Mouse (Mus musculus) activated CD4-positive, CD25-positive, alpha-beta regulatory T cell (primary cell): ENCODE measurements around the gene Hfe. TPM values are rescaled to one million over a fixed set of nuclear protein-coding genes. Genes with fewer than 3 reads are reported as not detected.

Experiments used
- polyA plus RNA-seq, 2 experiments: library from polyadenylated mRNA; unstranded; fragments of 100-300 nt; shearing (Covaris generic); gene quantifications; one replicate each; pipeline ENCODE4 v1.2.1; 2017

Hfe gene
- 1 to 10 TPM; 1.3 to 2.6 TPM for polyA plus RNA-seq

GRCm38 (mm10) chr13:23710374-23711089 is at the start of gene Hfe:
Hfe (minus strand) TSS chr13:23710854.

GRCm38 (mm10) chr13:23756790-23757189 is 46.1 kb upstream of the Hfe start, which contains the start of gene Hist1h4b:
Hist1h4b (plus strand) TSS chr13:23757013.

GRCm38 (mm10) chr13:23752067-23752741 is 41.5 kb upstream of the Hfe start, which contains the start of gene Hist1h3b:
Hist1h3b (plus strand) TSS chr13:23752267.

GRCm38 (mm10) chr13:23750839-23751477 is 40.3 kb upstream of the Hfe start, which contains the start of gene Hist1h2ab:
Hist1h2ab (plus strand) TSS chr13:23751126.

GRCm38 (mm10) chr13:23746201-23747080 is 35.8 kb upstream of the Hfe start, which contains the start of gene Hist1h2bb:
Hist1h2bb (plus strand) TSS chr13:23746734.

GRCm38 (mm10) chr13:23745381-23746161 is 34.9 kb upstream of the Hfe start, which contains the start of gene Hist1h3c:
Hist1h3c (minus strand) TSS chr13:23745602.

GRCm38 (mm10) chr13:23738677-23739068 is 28.0 kb upstream of the Hfe start, which contains the start of gene Hist1h1c:
Hist1h1c (plus strand) TSS chr13:23738808.

GRCm38 (mm10) chr13:23698300-23698693 is 12.4 kb downstream of the Hfe start, which contains the start of gene Hist1h4c:
Hist1h4c (minus strand) TSS chr13:23698454.

GRCm38 (mm10) chr13:23695514-23695913 is 15.1 kb downstream of the Hfe start, which contains the start of gene Hist1h1t:
Hist1h1t (plus strand) TSS chr13:23695814.

GRCm38 (mm10) chr13:23683755-23684281 is 26.8 kb downstream of the Hfe start, which contains the start of the genes Hist1h2ac and Hist1h2bc:
Hist1h2ac (minus strand) TSS chr13:23683948.
Hist1h2bc (plus strand) TSS chr13:23684199.

Other genes starting within 250 kb of the Hfe start
- gene Btn1a1, start 245.0 kb downstream of the Hfe start, polyA plus RNA-seq = not detected
- gene Btn2a2, start 222.0 kb downstream of the Hfe start, polyA plus RNA-seq = under 1 TPM in 1 of 2 experiments, not detected in 1; 0.12 TPM
- 1 to 10 TPM; 1.3 to 4.8 TPM for gene Hist1h4h, start 179.8 kb downstream of the Hfe start, polyA plus RNA-seq
- gene Hist1h2af, start 176.9 kb downstream of the Hfe start, polyA plus RNA-seq = not detected
- gene Hist1h3g, start 175.4 kb downstream of the Hfe start, polyA plus RNA-seq = not detected
- gene Hist1h2bh, start 167.5 kb downstream of the Hfe start, polyA plus RNA-seq = under 1 TPM; 0.27 to 0.59 TPM
- under 1 TPM; 0.41 to 0.84 TPM for gene Hist1h3f, start 166.8 kb downstream of the Hfe start, polyA plus RNA-seq
- gene Hist1h4f, start 159.2 kb downstream of the Hfe start, polyA plus RNA-seq = 1 to 10 TPM in 1 of 2 experiments, not detected in 1; 2.0 TPM
- under 1 TPM; 0.64 to 0.98 TPM for gene Hist1h1d, start 157.6 kb downstream of the Hfe start, polyA plus RNA-seq
- 1 to 10 TPM; 1.4 to 5.5 TPM for gene Hist1h3e, start 148.5 kb downstream of the Hfe start, polyA plus RNA-seq
- 10 to 100 TPM in 1 of 2 experiments, 1 to 10 TPM in 1; 7.7 to 16.3 TPM for gene Hist1h2ae, start 139.6 kb downstream of the Hfe start, polyA plus RNA-seq
- 1 to 10 TPM; 2.7 to 5.0 TPM for gene Hist1h2bg, start 139.5 kb downstream of the Hfe start, polyA plus RNA-seq
- not detected for gene Hist1h2bf, start 136.7 kb downstream of the Hfe start, polyA plus RNA-seq
- gene Hist1h2ad, start 136.5 kb downstream of the Hfe start, polyA plus RNA-seq = under 1 TPM in 1 of 2 experiments, not detected in 1; 0.38 TPM
- gene Hist1h3d, start 135.1 kb downstream of the Hfe start, polyA plus RNA-seq = under 1 TPM in 1 of 2 experiments, not detected in 1; 0.44 TPM
- 10 to 100 TPM; 23.0 to 41.6 TPM for gene Hist1h4d, start 129.3 kb downstream of the Hfe start, polyA plus RNA-seq
- 1 to 10 TPM; 1.2 to 1.4 TPM for gene Hist1h2be, start 89.7 kb downstream of the Hfe start, polyA plus RNA-seq
- 10 to 100 TPM in 1 of 2 experiments, 1 to 10 TPM in 1; 7.1 to 18.0 TPM for gene Hist1h1e, start 88.3 kb downstream of the Hfe start, polyA plus RNA-seq
- gene Hist1h2ac, start 26.9 kb downstream of the Hfe start, polyA plus RNA-seq = under 1 TPM; 0.55 to 0.80 TPM
- gene Hist1h2bc, start 26.7 kb downstream of the Hfe start, polyA plus RNA-seq = 1 to 10 TPM; 3.0 to 4.1 TPM
- under 1 TPM in 1 of 2 experiments, not detected in 1; 0.38 TPM for gene Hist1h1t, start 15.0 kb downstream of the Hfe start, polyA plus RNA-seq
- 1 to 10 TPM; 3.3 to 6.0 TPM for gene Hist1h4c, start 12.4 kb downstream of the Hfe start, polyA plus RNA-seq
- gene Hist1h1c, start 28.0 kb upstream of the Hfe start, polyA plus RNA-seq = 10 to 100 TPM; 13.3 to 18.7 TPM
- gene Hist1h3c, start 34.7 kb upstream of the Hfe start, polyA plus RNA-seq = 1 to 10 TPM; 2.7 to 3.1 TPM
- gene Hist1h2bb, start 35.9 kb upstream of the Hfe start, polyA plus RNA-seq = 1 to 10 TPM; 1.1 to 2.8 TPM
- 1 to 10 TPM; 4.6 to 7.2 TPM for gene Hist1h2ab, start 40.3 kb upstream of the Hfe start, polyA plus RNA-seq
- gene Hist1h3b, start 41.4 kb upstream of the Hfe start, polyA plus RNA-seq = 1 to 10 TPM in 1 of 2 experiments, not detected in 1; 1.4 TPM
- gene Hist1h4b, start 46.2 kb upstream of the Hfe start, polyA plus RNA-seq = 1 to 10 TPM; 5.4 to 5.6 TPM
- not detected for gene Hist1h4a, start 50.4 kb upstream of the Hfe start, polyA plus RNA-seq
- 1 to 10 TPM; 5.1 TPM for gene Hist1h3a, start 51.5 kb upstream of the Hfe start, polyA plus RNA-seq
- 1 to 10 TPM; 2.5 to 3.0 TPM for gene Hist1h1a, start 52.8 kb upstream of the Hfe start, polyA plus RNA-seq
- gene Trim38, start 59.1 kb upstream of the Hfe start, polyA plus RNA-seq = under 1 TPM in 1 of 2 experiments, not detected in 1; 0.17 TPM
- under 1 TPM in 1 of 2 experiments, not detected in 1; 0.09 TPM for gene Slc17a2, start 96.1 kb upstream of the Hfe start, polyA plus RNA-seq
- not detected for gene Slc17a3, start 128.6 kb upstream of the Hfe start, polyA plus RNA-seq
- under 1 TPM in 1 of 2 experiments, not detected in 1; 0.09 TPM for gene Slc17a1, start 156.9 kb upstream of the Hfe start, polyA plus RNA-seq
- not detected for gene Slc17a4, start 204.2 kb upstream of the Hfe start, polyA plus RNA-seq
- gene Hist1h2ba, start 223.3 kb upstream of the Hfe start, polyA plus RNA-seq = not detected
- gene Hist1h2aa, start 223.6 kb upstream of the Hfe start, polyA plus RNA-seq = not detected